ENCODE assay signal across 8 mouse cellular contexts in genomic region chr4:56685123-56685522, GRCm38 (mm10). TPM values are rescaled to one million over a fixed set of nuclear protein-coding genes. Genes with fewer than 3 reads are reported as not detected.
A peak's percentile ranks its signal among the peaks of the same experiment; 100 is the strongest.
DNase-seq lines count a peak whose midpoint lies in the region; ATAC-seq lines count a peak whose summit lies in the region.

No protein-coding gene starts in this region.

- no peak overlapping the region for H3K27ac ChIP-seq in hindbrain, embryonic 12.5 days

- peak overlapping the region; percentile 36 for H3K4me2 ChIP-seq in hindbrain, embryonic 12.5 days (replicated peaks)

- 9% methylated on average over 9 of the region's 9 CpGs for WGBS in hindbrain, embryonic 12.5 days

- no peaks in the 10 kb centered on the region for H3K27me3 ChIP-seq in hindbrain, embryonic 12.5 days

- H3K36me3 ChIP-seq in hindbrain, embryonic 12.5 days: no peaks in the 10 kb centered on the region

- no peak overlapping the region for H3K9ac ChIP-seq in hindbrain, embryonic 12.5 days

- peak; percentile 95 for DNase-seq in NIH3T3 (ENCODE audit: low read depth)
- peak; percentile 64 for DNase-seq in cerebellum, adult 9-11 months
- DNase-seq in frontal cortex, postnatal 14 days (ENCODE audit: low spot score in 2 of 2): peak; percentile 62 to 78
- peak; percentile 88 to 89 for DNase-seq in layer of hippocampus, postnatal 10 days (ENCODE audit: low spot score in 2 of 2)
- peak; percentile 92 for DNase-seq in lung, postnatal 36 days
- DNase-seq in retina, postnatal 7 days (ENCODE audit: low read depth, low spot score): peak; percentile 69
- DNase-seq in urinary bladder, adult 18-20 months (ENCODE audit: low spot score in 2 of 2): peak; percentile 78 to 84

- no peaks in the 10 kb centered on the region; the same call in 1 of the 2 replicates for H3K4me1 ChIP-seq in hindbrain, embryonic 12.5 days

- no peak overlapping the region for H3K4me3 ChIP-seq in hindbrain, embryonic 12.5 days

- H3K9me3 ChIP-seq in hindbrain, embryonic 12.5 days (replicated peaks): no peaks in the 10 kb centered on the region

- peak; percentile 63 for ATAC-seq in hindbrain, embryonic 12.5 days (ENCODE audit: low FRiP score)

RNA-seq across cellular contexts. Expression of gene Gm26657, which starts 54.7 kb away (rescaled TPM):
- polyA plus RNA-seq in hindbrain, embryonic 12.5 days (2016; fragmentation: Nextera tagmentation; extraction: Ambion mirVana): not detected in 2 replicates
- not detected for total RNA-seq in layer of hippocampus, postnatal 10 days (2021)

RNA-seq across cellular contexts. Expression of gene Actl7b, which starts 56.1 kb away (rescaled TPM):
- not detected in 2 replicates for polyA plus RNA-seq in hindbrain, embryonic 12.5 days (2016; fragmentation: Nextera tagmentation; extraction: Ambion mirVana)
- total RNA-seq in layer of hippocampus, postnatal 10 days (2021): under 1 TPM in 1 of 2 experiments, not detected in 1; 0.41 TPM

RNA-seq across cellular contexts. Expression of gene Actl7a, which starts 58.1 kb away (rescaled TPM):
- not detected in 2 replicates for polyA plus RNA-seq in hindbrain, embryonic 12.5 days (2016; fragmentation: Nextera tagmentation; extraction: Ambion mirVana)
- total RNA-seq in layer of hippocampus, postnatal 10 days (2021): not detected
